Mouse (Mus musculus): ENCODE data around the gene Git2. TPM values are rescaled to one million over a fixed set of nuclear protein-coding genes. Genes with fewer than 3 reads are reported as not detected.

The Git2 gene
- total RNA-seq, 1 experiment from 2014 or later, result 229 TPM

- ATAC-seq (ENCODE audit: extremely low read depth, insufficient number of reproducible peaks, low FRiP score, poor library complexity, severe bottlenecking), result no peak
Measured at GRCm38 (mm10) chr5:114771796-114772195, 3.5 kb downstream of the Git2 start.

DNA sequence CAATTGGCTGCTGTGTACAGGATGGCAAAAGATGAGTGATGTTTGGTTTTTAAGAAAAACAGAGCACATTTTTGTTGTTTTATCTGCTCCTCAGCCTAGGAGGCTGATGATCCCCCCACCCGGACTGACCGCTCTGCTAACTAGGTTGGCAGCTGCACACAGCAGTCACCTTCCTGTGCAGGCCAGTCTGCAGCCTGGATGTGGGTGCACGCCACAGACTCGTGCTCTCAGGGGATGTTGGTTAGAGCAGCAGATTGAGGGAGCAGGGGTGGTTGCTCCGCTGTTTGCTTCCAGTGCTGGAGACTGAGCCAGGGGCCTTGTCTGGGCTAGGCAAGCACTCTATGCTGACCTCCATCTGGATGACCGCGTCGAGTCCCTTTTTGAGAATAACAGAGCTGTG is 5.5 kb downstream of the Git2 start:
- no peak for ATAC-seq (ENCODE audit: extremely low read depth, insufficient number of reproducible peaks, low FRiP score, poor library complexity, severe bottlenecking)

DNA sequence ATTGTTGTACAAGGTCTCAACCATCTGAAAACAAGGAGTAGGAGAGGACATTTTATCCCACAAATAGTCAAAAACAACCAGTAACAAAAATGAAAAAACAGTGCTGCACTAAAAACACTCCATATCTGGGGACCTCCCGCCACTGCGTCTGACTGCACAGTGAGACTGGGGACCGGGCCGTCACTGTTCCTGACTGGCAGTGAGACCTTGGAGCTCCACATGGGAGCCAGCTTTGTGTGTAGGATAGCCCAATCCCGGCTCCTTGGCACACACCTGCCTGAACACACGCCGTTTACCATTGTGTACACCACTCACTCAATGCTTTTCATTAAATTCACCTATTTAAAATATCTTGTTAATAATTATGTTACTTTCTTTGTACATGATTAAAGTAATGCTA is 8.1 kb downstream of the Git2 start:
- ATAC-seq (ENCODE audit: extremely low read depth, insufficient number of reproducible peaks, low FRiP score, poor library complexity, severe bottlenecking), result no peak

GRCm38 (mm10) chr5:114766686-114767085 is 8.6 kb downstream of the Git2 start:
- ATAC-seq (ENCODE audit: extremely low read depth, insufficient number of reproducible peaks, low FRiP score, poor library complexity, severe bottlenecking), result no peak

DNA sequence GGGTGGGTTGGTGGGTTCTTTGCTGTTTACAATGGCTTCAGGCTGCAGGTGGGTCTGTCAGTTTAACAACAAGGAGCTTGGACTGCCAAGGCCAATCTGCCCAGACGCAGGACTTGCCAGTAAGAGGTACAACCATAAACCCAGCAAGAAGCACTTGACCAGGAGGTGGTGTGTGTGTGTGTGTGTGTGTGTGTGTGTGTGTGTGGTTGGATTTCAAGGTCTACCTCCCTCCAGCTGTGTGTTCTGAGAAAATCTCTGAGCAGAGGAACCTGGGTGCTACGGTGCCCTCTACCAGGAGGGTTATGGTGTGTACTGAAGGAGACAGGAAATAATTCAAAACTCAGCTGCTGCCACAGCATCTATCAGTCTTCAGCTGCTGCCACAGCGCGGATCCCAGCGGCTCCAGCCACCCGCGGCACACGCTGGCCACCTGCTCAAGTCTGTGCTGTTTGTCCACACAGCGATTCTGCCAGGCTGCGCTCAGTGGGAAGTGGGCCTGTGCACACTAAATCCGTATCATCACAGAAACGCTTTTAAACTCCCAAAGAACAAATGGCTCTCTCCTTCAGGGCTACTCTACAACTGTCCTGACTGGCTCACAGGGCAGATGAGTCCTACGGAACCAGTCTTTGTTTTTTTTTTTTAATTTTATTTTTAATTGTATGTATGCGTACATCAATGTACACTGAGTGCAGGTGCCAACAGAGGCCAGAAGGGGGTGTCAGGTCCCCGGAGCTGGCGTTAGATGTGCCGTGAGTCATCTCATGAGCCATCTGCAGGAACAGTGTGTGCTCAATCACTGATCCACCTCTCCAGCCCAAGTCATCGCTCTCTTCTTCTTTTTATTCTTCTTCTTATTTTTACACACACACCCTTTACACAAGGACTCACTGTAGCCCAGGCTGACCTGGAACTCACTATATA is 10.2 kb downstream of the Git2 start:
- ATAC-seq (ENCODE audit: extremely low read depth, insufficient number of reproducible peaks, low FRiP score, poor library complexity, severe bottlenecking), result no peak

DNA sequence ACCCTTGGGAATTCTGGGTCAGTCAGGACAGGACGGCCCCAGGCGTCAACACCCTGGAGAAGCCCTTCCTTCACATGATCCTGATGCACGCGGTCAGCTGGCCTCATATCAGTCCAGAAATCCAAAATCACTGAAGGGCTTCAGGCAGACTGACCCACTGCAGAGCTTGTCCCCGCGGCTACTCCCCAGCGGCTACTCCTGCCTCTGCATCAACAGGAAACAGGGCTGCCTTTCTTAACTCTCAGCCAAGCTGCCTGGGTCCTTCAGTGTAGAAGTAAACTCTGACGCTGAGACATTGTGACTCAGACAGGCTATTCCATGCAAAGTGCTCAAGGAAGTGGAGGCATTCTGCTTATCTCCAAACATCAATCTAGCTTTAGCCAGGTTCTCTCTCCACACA is 13.3 kb downstream of the Git2 start:
- no peak for ATAC-seq (ENCODE audit: extremely low read depth, insufficient number of reproducible peaks, low FRiP score, poor library complexity, severe bottlenecking)

GRCm38 (mm10) chr5:114759536-114760090 is 15.7 kb downstream of the Git2 start:
- no peak for ATAC-seq (ENCODE audit: extremely low read depth, insufficient number of reproducible peaks, low FRiP score, poor library complexity, severe bottlenecking)

DNA sequence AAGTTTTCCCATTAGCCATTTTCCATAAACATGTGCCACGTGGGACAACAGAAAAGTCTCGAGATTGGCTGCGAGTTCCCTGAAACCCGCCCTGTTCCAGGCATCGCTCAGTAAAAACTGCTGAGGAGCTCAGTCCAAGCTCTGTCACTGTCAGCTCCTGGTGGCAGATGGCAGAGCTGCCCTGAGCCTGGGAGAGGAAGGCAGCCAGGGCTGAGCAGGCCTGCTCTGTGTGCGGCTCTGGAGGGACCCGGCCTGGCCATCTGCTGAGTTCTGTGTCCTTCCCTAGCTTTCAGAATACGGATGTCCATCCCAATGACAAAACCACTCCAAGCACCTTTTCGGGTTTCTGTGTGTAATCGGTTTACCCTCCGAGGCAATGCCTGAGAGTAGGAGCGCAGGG is 21.9 kb downstream of the Git2 start:
- ATAC-seq (ENCODE audit: extremely low read depth, insufficient number of reproducible peaks, low FRiP score, poor library complexity, severe bottlenecking), result no peak

GRCm38 (mm10) chr5:114752397-114752796 is 22.9 kb downstream of the Git2 start:
- no peak for ATAC-seq (ENCODE audit: extremely low read depth, insufficient number of reproducible peaks, low FRiP score, poor library complexity, severe bottlenecking)

DNA sequence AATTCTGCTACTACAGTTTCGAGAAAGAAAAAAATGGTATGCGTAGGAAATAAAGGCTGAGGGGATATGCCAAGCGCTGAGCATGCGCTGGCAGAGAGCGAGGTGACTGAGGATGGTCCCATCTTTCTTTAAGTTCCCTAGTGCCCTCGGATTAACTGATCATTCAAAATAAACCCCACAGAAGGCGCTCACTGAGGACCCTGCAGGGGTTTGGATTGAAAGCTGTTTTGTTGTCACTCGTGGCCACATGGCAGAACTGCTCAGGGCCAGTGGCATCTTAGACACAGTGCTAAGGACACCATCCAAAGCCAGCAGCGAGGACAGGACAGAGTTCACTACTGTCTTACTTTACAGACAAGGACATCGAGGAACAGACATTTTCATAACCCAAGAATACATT is 25.0 kb downstream of the Git2 start:
- no peak for ATAC-seq (ENCODE audit: extremely low read depth, insufficient number of reproducible peaks, low FRiP score, poor library complexity, severe bottlenecking)

DNA sequence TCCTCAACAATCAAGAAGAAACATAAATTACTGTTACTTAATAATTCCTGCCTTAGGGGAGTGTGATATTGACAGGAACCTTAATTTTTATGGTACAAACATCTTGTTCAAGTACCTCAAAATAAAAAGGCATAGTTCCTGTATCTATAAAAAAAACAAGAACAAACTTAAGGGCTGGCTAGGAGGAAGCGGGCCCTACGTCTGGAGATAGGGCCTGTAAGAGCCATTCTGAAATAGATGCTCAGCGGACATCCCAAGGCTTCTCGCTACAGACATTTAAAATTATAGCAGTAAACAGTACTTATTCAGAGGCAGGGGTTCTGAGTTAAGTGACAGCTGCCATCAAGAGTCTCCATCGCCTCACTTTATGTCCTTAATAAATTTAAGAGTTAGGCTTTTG is 27.8 kb downstream of the Git2 start:
- no peak for ATAC-seq (ENCODE audit: extremely low read depth, insufficient number of reproducible peaks, low FRiP score, poor library complexity, severe bottlenecking)

GRCm38 (mm10) chr5:114746886-114747285 is 28.4 kb downstream of the Git2 start:
- no peak for ATAC-seq (ENCODE audit: extremely low read depth, insufficient number of reproducible peaks, low FRiP score, poor library complexity, severe bottlenecking)

DNA sequence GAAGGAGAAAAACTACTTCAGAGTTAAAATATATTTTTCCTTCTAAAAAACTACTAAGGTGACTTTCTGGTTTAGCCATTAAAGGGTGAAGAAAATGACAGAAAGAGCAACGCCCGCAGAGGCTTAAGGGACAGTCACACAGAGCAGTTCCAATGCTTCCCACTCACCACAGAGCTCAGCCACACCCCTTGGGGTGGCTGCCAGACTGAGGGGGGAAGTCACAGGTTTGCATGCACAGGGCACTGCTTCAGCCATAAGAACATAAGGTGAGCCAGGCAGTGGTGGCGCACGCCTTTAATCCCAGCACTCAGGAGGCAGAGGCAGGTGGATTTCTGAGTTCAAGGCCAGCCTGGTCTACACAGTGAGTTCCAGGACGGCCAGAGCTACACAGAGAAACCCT is 29.7 kb downstream of the Git2 start:
- no peak for ATAC-seq (ENCODE audit: extremely low read depth, insufficient number of reproducible peaks, low FRiP score, poor library complexity, severe bottlenecking)

DNA sequence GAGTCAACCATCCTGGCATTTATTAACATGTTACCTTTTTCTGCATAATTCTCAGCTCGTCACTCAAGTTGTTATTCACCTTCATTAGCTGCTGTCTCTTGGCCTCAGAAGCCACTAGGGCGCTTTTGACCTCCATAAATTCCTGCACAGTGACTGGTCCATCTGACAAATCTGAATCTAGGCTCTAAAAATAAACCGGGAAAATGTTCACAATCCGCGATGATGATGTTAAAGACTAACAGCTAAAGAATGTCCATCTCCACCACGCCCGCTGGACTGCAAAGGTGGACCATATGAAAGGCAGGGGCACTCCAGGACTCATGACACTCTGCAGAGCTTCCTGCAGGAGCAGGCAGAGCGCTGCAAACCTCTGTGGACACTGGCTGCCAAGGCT is 31.6 kb downstream of the Git2 start:
- no peak for ATAC-seq (ENCODE audit: extremely low read depth, insufficient number of reproducible peaks, low FRiP score, poor library complexity, severe bottlenecking)

- ATAC-seq (ENCODE audit: extremely low read depth, insufficient number of reproducible peaks, low FRiP score, poor library complexity, severe bottlenecking), result no peak
Measured at GRCm38 (mm10) chr5:114742998-114743696, 32.2 kb downstream of the Git2 start.

DNA sequence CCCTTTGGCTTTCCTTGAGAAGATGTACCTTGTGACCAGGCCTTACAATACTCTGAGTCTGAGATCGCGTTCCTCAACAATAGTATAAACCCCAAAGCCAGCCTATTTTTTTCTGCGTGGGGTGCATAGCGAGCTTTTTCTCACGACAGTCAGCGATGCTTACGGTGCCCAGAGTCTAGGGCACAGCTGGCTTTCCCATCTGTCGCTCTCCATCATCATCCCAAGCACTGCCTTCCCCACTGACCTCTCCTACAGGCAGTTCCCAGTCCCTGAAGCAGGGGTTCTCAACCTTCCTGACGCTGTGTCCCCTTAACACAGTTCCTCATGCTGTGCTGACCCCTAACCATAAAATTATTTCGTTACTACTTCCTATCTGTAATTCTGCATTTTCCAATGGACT is 32.7 kb downstream of the Git2 start:
- no peak for ATAC-seq (ENCODE audit: extremely low read depth, insufficient number of reproducible peaks, low FRiP score, poor library complexity, severe bottlenecking)

DNA sequence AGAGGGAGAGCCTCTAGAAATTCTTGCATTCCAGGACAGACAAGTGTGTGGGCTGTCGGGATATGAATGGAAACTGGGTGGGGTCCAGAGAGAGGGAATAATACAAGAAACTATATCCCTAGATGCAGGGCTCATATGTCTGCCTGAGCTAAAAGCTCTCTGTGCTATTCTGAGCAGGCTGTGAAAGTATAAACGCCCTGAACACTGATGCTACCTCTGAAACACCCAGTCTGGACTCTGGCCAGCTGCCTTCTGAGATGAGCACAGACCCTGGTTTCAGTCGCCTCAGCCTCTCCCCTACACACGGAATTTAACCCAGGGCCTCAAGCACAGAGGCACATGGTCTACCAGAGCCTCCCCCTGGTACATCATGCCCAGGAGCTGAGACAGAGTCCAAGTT is 34.7 kb downstream of the Git2 start:
- ATAC-seq (ENCODE audit: extremely low read depth, insufficient number of reproducible peaks, low FRiP score, poor library complexity, severe bottlenecking), result no peak

DNA sequence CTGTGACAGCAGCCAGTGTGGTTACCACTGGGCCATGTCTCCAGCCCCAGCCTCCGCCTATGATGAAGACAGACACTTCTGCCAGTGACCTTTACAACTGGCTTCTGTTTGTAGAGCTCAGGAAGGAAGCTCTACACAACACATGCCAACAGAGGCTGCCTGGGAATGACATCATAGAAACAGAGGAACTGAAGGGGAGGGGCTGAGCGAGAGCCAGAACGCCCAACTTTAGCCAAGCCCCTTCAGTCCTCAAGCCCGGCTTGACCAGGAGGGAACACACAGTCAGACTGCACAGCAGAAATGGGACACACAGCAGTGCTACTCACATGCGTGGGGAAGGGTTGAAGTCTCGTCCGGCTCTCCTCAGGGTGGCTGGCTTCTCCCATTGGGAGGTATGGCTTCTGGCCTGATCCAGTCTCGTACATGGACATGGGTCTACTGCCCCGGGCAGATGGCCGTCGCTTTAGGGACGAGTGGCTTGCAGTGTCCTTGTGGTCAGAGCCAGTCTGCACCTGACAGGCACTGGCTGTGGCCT is 36.5 kb downstream of the Git2 start:
- ATAC-seq (ENCODE audit: extremely low read depth, insufficient number of reproducible peaks, low FRiP score, poor library complexity, severe bottlenecking), result no peak

DNA sequence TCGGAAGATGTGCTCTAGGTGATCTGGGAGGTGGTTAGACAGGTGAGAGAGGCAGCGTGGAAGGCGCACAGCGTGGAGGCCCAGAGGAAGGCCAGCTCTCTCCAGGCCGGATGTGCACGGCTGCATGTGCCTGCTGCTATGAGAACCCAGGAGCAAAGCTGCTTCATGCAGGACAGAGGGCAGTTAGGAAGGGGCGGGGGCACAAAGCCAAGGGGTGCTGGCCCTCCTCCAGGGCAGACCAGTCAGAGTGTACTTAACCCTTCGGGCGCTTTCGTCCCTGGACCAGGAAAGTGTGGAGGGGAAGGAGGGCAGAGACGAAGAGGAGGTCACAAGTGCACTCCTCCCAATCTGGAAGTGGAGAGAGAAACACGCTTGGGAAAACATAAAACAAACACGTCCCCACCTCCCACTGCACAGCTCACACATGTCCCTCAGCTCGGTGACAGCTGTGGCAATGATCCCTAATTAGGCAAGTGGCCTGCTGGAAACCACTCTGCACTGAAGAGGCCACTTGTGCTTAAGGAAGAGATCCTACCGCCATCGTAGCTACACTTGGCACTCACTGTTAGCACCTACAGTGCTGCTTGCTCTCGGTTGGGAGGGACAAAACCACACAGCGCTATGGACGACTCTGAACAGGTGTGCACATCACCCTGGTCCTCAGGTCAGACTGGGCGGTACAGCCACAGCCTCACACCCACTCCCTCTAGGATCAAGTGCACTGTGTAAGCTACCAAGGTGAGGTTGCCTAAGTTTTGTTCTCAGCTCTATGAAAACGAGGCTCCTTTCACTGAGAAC is 38.0 kb downstream of the Git2 start:
- ATAC-seq (ENCODE audit: extremely low read depth, insufficient number of reproducible peaks, low FRiP score, poor library complexity, severe bottlenecking), result no peak
